Mouse (Mus musculus) kidney, postnatal 0 days (tissue): ENCODE measurements around the gene 2510002D24Rik. TPM values are rescaled to one million over a fixed set of nuclear protein-coding genes. Genes with fewer than 3 reads are reported as not detected.

ENCODE experiments used
- ATAC-seq: fragments of 200-750 bp; cut with Nextera tagmentation; replicated peaks from 2 replicates; pipeline ENCODE4 v1.8.0; 2017; ENCODE audit warnings: low read depth, moderate number of reproducible peaks, moderate TSS enrichment, moderate library complexity; ENCODE audit not compliant: low FRiP score
- DNase-seq: peaks from one replicate; pipeline ENCODE4 v3.0.0-alpha.2; 2016; ENCODE audit warnings: low spot score
- H3K27ac ChIP-seq: fragments of 300-500 bp; sonication (generic); 2 replicates; pipeline ENCODE4 v1.5.1; 2014; ENCODE audit warnings: mild to moderate bottlenecking
- H3K27me3 ChIP-seq: fragments of 300-500 bp; sonication (generic); 2 replicates; pipeline ENCODE4 v1.6.1; 2014; ENCODE audit warnings: low read length, mixed read lengths; ENCODE audit not compliant: insufficient read depth
- H3K36me3 ChIP-seq: fragments of 300-500 bp; sonication (generic); 2 replicates; pipeline ENCODE4 v1.6.1; 2014; ENCODE audit warnings: low read length, mixed read lengths; ENCODE audit not compliant: insufficient read depth
- H3K4me1 ChIP-seq: fragments of 300-500 bp; sonication (generic); replicated peaks from 2 replicates; pipeline ENCODE4 v1.6.1; 2014; ENCODE audit warnings: antibody characterized with exemption, low read length, mixed read lengths; ENCODE audit not compliant: insufficient read depth
- H3K4me2 ChIP-seq: fragments of 300-500 bp; sonication (generic); 2 replicates; pipeline ENCODE4 v1.6.1; 2014; ENCODE audit warnings: mild to moderate bottlenecking, low read length, moderate library complexity, mixed read lengths
- H3K4me3 ChIP-seq: fragments of 300-500 bp; sonication (generic); replicated peaks from 2 replicates; pipeline ENCODE4 v1.5.1; 2014; ENCODE audit warnings: low read depth, low read length
- H3K9ac ChIP-seq: fragments of 300-500 bp; sonication (generic); 2 replicates; pipeline ENCODE4 v1.6.1; 2014; ENCODE audit warnings: low read depth, low read length
- H3K9me3 ChIP-seq: fragments of 300-500 bp; sonication (generic); replicated peaks from 2 replicates; pipeline ENCODE4 v1.6.1; 2016; ENCODE audit warnings: low read length, inconsistent platforms, mixed read lengths
- CTCF ChIP-seq: IDR thresholded peaks from 2 replicates; pipeline ENCODE4 v1.5.1; 2016; ENCODE audit warnings: antibody characterized with exemption, low read depth, mild to moderate bottlenecking, moderate library complexity
- WGBS: fragments of 180-500 bp; shearing (Covaris S2); extraction: QIAGEN DNeasy Blood & Tissue Kit; methylation state at CpG from one replicate; pipeline ENCODE4 v1.1.7; 2014; 5-methylcytosine and 5-hydroxymethylcytosine counted together
- polyA plus RNA-seq: library from polyadenylated mRNA; unstranded; fragments of >200 nt; fragmentation: Nextera tagmentation; extraction: Ambion mirVana; gene quantifications from 2 replicates; pipeline ENCODE4 v1.2.1, GENCODE M21; 2015

The 2510002D24Rik gene
- polyA plus RNA-seq, 1 experiment from 2014 or later = 27.5 TPM

- DNase-seq = no peak
- ATAC-seq = no peak
- H3K4me1 ChIP-seq = no peaks in the 10 kb centered on the region
- no peak overlapping the region for H3K9ac ChIP-seq
- no peak overlapping the region for H3K4me2 ChIP-seq
- no peak overlapping the region for H3K27ac ChIP-seq
- no peaks in the 10 kb centered on the region for H3K9me3 ChIP-seq
- no peaks in the 10 kb centered on the region for H3K27me3 ChIP-seq
- no peak for TF ChIP-seq CTCF
- WGBS = 92% methylated on average over 1 of the region's 1 CpGs
- H3K36me3 ChIP-seq = peaks cover 79% of the 10 kb centered on the region
- no peak overlapping the region for H3K4me3 ChIP-seq
Measured at GRCm38 (mm10) chr16:18822356-18822755, 14.0 kb upstream of the 2510002D24Rik start.

GRCm38 (mm10) chr16:18822925-18823324, 13.5 kb upstream of the 2510002D24Rik start:
- no peaks in the 10 kb centered on the region for H3K4me1 ChIP-seq

GRCm38 (mm10) chr16:18828630-18829029, 7.7 kb upstream of the 2510002D24Rik start:
- peaks cover 56% of the 10 kb centered on the region for H3K36me3 ChIP-seq
- no peak for DNase-seq
- no peak overlapping the region for H3K4me3 ChIP-seq
- no peak overlapping the region for H3K9ac ChIP-seq
- ATAC-seq = peak; percentile 74
- H3K9me3 ChIP-seq = no peaks in the 10 kb centered on the region
- no peaks in the 10 kb centered on the region for H3K27me3 ChIP-seq
- 0 out of 2 replicates have a peak overlapping the region, but pooled peaks have one; percentile 25 for H3K27ac ChIP-seq
- TF ChIP-seq CTCF = no peak
- no peaks in the 10 kb centered on the region for H3K4me1 ChIP-seq
- no peak overlapping the region for H3K4me2 ChIP-seq
- WGBS = 93% methylated on average over 3 of the region's 3 CpGs

More at GRCm38 (mm10) chr16:18822925-18823324, 13.5 kb upstream of the 2510002D24Rik start:
- Histone ChIP-seq H3K9me3 (no peaks in the 10 kb centered on the region), H3K27ac (no peak overlapping the region), H3K4me2 (no peak overlapping the region), H3K9ac (no peak overlapping the region), H3K36me3 (peaks cover 82% of the 10 kb centered on the region), H3K27me3 (no peaks in the 10 kb centered on the region), H3K4me3 (no peak overlapping the region)
- TF ChIP-seq CTCF = no peak
- DNase-seq (no peak), ATAC-seq (no peak)
- 80% methylated on average over 4 of the region's 4 CpGs for WGBS

GRCm38 (mm10) chr16:18829102-18829501, 7.3 kb upstream of the 2510002D24Rik start:
- Histone ChIP-seq H3K36me3 (peaks cover 59% of the 10 kb centered on the region), H3K9me3 (no peaks in the 10 kb centered on the region), H3K27ac (no peak overlapping the region), H3K4me2 (no peak overlapping the region), H3K9ac (no peak overlapping the region), H3K27me3 (no peaks in the 10 kb centered on the region), H3K4me3 (no peak overlapping the region), H3K4me1 (no peaks in the 10 kb centered on the region)
- TF ChIP-seq CTCF = no peak
- DNase-seq (no peak), ATAC-seq (peak; percentile 66; the same call in 1 of the 2 replicates)
- WGBS = 83% methylated on average over 6 of the region's 6 CpGs

GRCm38 (mm10) chr16:18833486-18833885, 2.9 kb upstream of the 2510002D24Rik start:
- 64% methylated on average over 2 of the region's 2 CpGs for WGBS
- Histone ChIP-seq H3K27ac (no peak overlapping the region), H3K4me3 (no peak overlapping the region), H3K9ac (no peak overlapping the region), H3K36me3 (peaks cover 30% of the 10 kb centered on the region), H3K4me2 (no peak overlapping the region), H3K9me3 (no peaks in the 10 kb centered on the region), H3K4me1 (0 out of 2 replicates have a peak, but pooled peaks cover 4% of the 10 kb centered on the region), H3K27me3 (no peaks in the 10 kb centered on the region)
- ATAC-seq = no peak
- no peak for DNase-seq
- TF ChIP-seq CTCF = peak; percentile 21; the same call in 1 of the 2 replicates

GRCm38 (mm10) chr16:18836073-18836467, 308 bp upstream of the 2510002D24Rik start:
- TF ChIP-seq CTCF = no peak
- 0 out of 2 replicates have a peak, but pooled peaks cover 4% of the 10 kb centered on the region for H3K4me1 ChIP-seq
- H3K9me3 ChIP-seq = no peaks in the 10 kb centered on the region
- H3K4me3 ChIP-seq = peak overlapping the region; percentile 93
- no peak overlapping the region for H3K9ac ChIP-seq
- peaks cover 26% of the 10 kb centered on the region; the same call in 1 of the 2 replicates for H3K36me3 ChIP-seq
- H3K27me3 ChIP-seq = no peaks in the 10 kb centered on the region
- peak overlapping the region; percentile 75 for H3K4me2 ChIP-seq
- no peak overlapping the region for H3K27ac ChIP-seq
- DNase-seq = peak; percentile 13
- peak; percentile 31; the same call in 1 of the 2 replicates for ATAC-seq
- 23% methylated on average over 3 of the region's 3 CpGs for WGBS

- Histone ChIP-seq H3K4me2 (no peak overlapping the region), H3K27me3 (no peaks in the 10 kb centered on the region), H3K36me3 (0 out of 2 replicates have a peak, but pooled peaks cover 19% of the 10 kb centered on the region), H3K4me3 (no peak overlapping the region), H3K9ac (no peak overlapping the region), H3K27ac (no peak overlapping the region), H3K4me1 (0 out of 2 replicates have a peak, but pooled peaks cover 4% of the 10 kb centered on the region), H3K9me3 (no peaks in the 10 kb centered on the region)
- DNase-seq (no peak), ATAC-seq (no peak)
- TF ChIP-seq CTCF = no peak
- 97% methylated on average over 4 of the region's 4 CpGs for WGBS
Measured at GRCm38 (mm10) chr16:18838346-18838745, 2.0 kb downstream of the 2510002D24Rik start.
